Mouse (Mus musculus) layer of hippocampus, adult 18-20 months (tissue): ENCODE measurements around the gene Gm10638. TPM values are rescaled to one million over a fixed set of nuclear protein-coding genes. Genes with fewer than 3 reads are reported as not detected.

Source experiments
- DNase-seq, 2 experiments: peaks; one replicate each; pipeline ENCODE4 v3.0.0; 2022; ENCODE audit warnings: low spot score in 2 of 2
- total RNA-seq, 2 experiments: library from RNA; stranded (reverse); gene quantifications; 2 replicates each; pipeline ENCODE4 v1.2.3; 2021

Gene Gm10638
- total RNA-seq, 2 experiments from 2014 or later: 2.6 to 3.6 TPM

DNA sequence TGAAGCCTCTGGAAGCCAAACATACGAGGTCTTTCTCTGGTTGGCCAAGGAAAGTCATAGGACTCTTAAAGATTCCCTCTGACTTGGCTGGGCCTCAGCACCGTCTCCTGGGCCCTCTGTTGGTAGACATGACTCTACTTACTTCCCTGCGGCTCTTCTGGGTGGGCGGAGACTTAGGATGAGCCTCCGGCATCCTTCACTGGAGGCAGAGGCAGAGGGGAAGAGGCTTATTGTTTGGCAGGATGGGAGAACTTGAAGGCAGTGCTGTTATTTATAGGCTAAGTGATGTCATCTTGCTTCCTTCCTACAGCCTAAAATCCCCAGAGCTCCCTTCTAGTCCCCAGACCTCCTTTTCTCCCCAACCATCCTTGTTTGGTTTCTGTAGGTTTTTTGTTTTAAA, 41.0 kb downstream of the Gm10638 start:
- DNase-seq: no peak

DNA sequence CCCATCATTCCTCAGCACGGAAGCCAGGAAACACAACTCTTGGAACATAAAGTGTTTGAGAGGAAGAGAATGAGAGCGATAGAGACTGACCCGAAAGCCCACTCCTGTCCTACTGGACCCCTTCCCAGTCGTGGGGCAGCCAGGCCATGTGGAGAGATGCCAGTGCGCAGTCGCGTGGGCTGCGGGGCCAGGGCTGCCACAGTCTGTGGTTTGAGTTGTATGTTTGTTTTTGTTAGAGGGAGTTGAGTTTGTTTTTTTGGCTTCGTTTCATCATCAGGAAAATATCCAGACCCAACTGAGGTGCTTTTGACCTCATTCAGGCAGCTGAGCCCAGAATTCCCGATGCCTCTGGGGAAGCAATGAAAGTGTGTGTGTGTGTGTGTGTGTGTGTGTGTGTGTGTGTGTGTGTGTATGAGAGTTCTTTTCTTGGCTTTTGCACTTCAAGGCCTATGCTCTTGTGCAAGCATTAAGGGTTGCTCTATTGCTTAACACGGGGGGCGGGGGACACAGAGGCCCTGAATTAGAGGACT, 42.5 kb downstream of the Gm10638 start:
- no peak for DNase-seq

DNA sequence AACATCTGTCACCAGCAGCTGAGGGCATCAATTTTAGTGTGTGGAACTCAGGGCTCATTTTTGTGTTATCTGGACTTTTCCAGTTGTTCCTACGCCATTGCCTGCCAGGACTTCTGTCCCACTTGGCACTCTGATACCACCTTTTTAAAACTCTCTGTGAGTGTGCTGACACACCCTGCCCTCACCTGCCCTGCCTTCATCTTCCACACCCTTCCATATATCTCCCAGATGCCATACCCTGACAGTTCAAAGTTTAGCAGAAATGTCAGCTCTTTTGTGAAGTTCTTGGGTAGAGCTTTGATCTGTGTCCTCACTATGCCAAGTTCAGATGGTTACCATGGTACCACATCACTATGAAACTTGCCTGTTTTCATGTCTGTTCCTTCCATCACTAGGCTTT, 44.1 kb downstream of the Gm10638 start:
- DNase-seq: no peak

DNA sequence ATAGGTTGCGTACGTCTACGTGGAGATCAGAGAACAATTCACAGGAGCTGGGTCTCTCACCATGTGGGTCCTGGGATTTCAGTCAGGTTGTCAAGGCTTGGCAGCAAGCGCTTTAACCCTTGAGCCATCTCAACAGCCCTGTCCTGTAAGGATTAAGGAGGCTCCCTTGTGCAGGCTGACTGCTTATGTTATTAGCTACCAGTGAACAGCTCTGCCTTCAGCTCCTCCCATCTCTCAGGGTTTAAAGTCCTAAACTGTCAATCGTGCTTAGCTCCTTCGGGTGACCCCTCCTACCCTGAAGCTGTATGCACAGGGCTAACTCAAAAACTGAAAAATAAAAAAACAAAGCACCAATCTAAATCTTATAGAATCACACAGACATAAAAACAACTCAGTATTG, 46.0 kb downstream of the Gm10638 start:
- DNase-seq: no peak

DNA sequence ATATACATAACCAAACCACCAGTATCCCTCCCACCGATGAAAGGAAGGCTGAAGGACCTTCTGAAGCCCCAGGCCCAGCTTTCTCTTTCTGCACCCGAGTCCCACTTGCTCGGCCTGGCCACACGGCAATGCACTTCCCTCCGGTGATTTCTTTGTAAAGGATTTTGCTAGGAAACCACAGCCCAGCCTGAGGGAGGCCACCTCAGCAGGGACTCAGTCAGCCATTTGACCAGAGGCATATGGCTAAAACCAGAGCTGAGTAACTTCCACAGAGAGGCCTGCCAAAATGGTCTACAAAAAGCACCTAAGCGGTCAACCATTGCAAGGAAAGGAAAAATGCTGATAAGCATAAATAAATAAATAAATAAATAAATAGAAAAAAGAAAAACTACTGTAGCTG, 49.2 kb downstream of the Gm10638 start:
- DNase-seq: no peak

Other genes starting within 250 kb of the Gm10638 start
- under 1 TPM; 0.25 to 0.45 TPM for gene Abcc12, start 165.0 kb upstream of the Gm10638 start, total RNA-seq
- 10 to 100 TPM; 83.7 to 86.7 TPM for gene Lonp2, start 121.7 kb upstream of the Gm10638 start, total RNA-seq
- 10 to 100 TPM; 29.1 to 29.2 TPM for gene Siah1a, start 235 bp downstream of the Gm10638 start, total RNA-seq
- gene N4bp1, start 139.6 kb downstream of the Gm10638 start, total RNA-seq: 10 to 100 TPM; 45.4 to 45.5 TPM